Mouse (Mus musculus) brain, adult 2 months (tissue): ENCODE results near the gene Htr6.

Source experiments
- DNase-seq: peaks from one replicate; pipeline ENCODE4 v3.0.0; 2011; ENCODE audit warnings: low read depth, low spot score

The Htr6 gene

GRCm38 (mm10) chr4:139075041-139075711 is at the start of gene Htr6:
Gene Htr6 (minus strand): TSS chr4:139075570.
- peak; percentile 49 for DNase-seq

- DNase-seq, result no peak
Observed at GRCm38 (mm10) chr4:139124940-139125339, 49.6 kb upstream of the Htr6 start.

- DNase-seq, result no peak
Observed at GRCm38 (mm10) chr4:139122557-139122956, 47.2 kb upstream of the Htr6 start.

- no peak for DNase-seq
Observed at GRCm38 (mm10) chr4:139120998-139121397, 45.6 kb upstream of the Htr6 start.

GRCm38 (mm10) chr4:139120281-139120814 is 45.0 kb upstream of the Htr6 start:
- DNase-seq, result no peak

- no peak for DNase-seq
Observed at GRCm38 (mm10) chr4:139116356-139117063, 41.1 kb upstream of the Htr6 start.

- no peak for DNase-seq
Observed at GRCm38 (mm10) chr4:139115721-139116120, 40.4 kb upstream of the Htr6 start.

- DNase-seq, result no peak
Observed at GRCm38 (mm10) chr4:139112482-139112881, 37.1 kb upstream of the Htr6 start.

- DNase-seq, result no peak
Observed at GRCm38 (mm10) chr4:139111421-139111820, 36.1 kb upstream of the Htr6 start.

GRCm38 (mm10) chr4:139110858-139111257 is 35.5 kb upstream of the Htr6 start:
- no peak for DNase-seq

- no peak for DNase-seq
Observed at GRCm38 (mm10) chr4:139105453-139105852, 30.1 kb upstream of the Htr6 start.

GRCm38 (mm10) chr4:139101546-139101945 is 26.2 kb upstream of the Htr6 start:
- no peak for DNase-seq

- no peak for DNase-seq
Observed at GRCm38 (mm10) chr4:139100326-139100725, 25.0 kb upstream of the Htr6 start.

GRCm38 (mm10) chr4:139096201-139096600 is 20.8 kb upstream of the Htr6 start:
- DNase-seq, result peak; percentile 61

GRCm38 (mm10) chr4:139095406-139095805 is 20.0 kb upstream of the Htr6 start:
- DNase-seq, result no peak

GRCm38 (mm10) chr4:139093196-139093530 is 17.8 kb upstream of the Htr6 start:
- DNase-seq, result no peak

- peak; percentile 36 for DNase-seq
Observed at GRCm38 (mm10) chr4:139092356-139093195, 17.2 kb upstream of the Htr6 start, which contains the start of gene Nbl1. Gene Nbl1 (minus strand): TSS chr4:139092993.

GRCm38 (mm10) chr4:139091478-139092355 is 16.3 kb upstream of the Htr6 start:
- DNase-seq, result no peak

- DNase-seq, result no peak
Observed at GRCm38 (mm10) chr4:139091066-139091465, 15.7 kb upstream of the Htr6 start.

GRCm38 (mm10) chr4:139090303-139090940 is 15.1 kb upstream of the Htr6 start:
- DNase-seq, result no peak
